Mouse (Mus musculus): ENCODE results near the gene Rab3a. TPM values are rescaled to one million over a fixed set of nuclear protein-coding genes. Genes with fewer than 3 reads are reported as not detected.

Gene Rab3a
- 100 to 1,000 TPM; 805 to 866 (median 821) TPM for total RNA-seq (2022)

- peak; percentile 87 to 99 for DNase-seq (ENCODE audit: low spot score in 2 of 2)
These were observed at the start of gene Rab3a for GRCm38 (mm10) chr8:70754043-70754870. Gene Rab3a (plus strand): TSS chr8:70754679.

- DNase-seq (ENCODE audit: low spot score in 2 of 2), result no peak
These were observed 46.2 kb upstream of the Rab3a start for GRCm38 (mm10) chr8:70708281-70708680.

GRCm38 (mm10) chr8:70709794-70710193, 44.7 kb upstream of the Rab3a start:
- DNase-seq (ENCODE audit: low spot score in 2 of 2), result no peak

- DNase-seq (ENCODE audit: low spot score in 2 of 2), result no peak
These were observed 44.2 kb upstream of the Rab3a start for GRCm38 (mm10) chr8:70710296-70710695.

- DNase-seq (ENCODE audit: low spot score in 2 of 2), result no peak
These were observed 43.4 kb upstream of the Rab3a start for GRCm38 (mm10) chr8:70711041-70711440.

- DNase-seq (ENCODE audit: low spot score in 2 of 2), result no peak
These were observed 40.5 kb upstream of the Rab3a start for GRCm38 (mm10) chr8:70713991-70714390.

GRCm38 (mm10) chr8:70715086-70715485, 39.4 kb upstream of the Rab3a start:
- DNase-seq (ENCODE audit: low spot score in 2 of 2), result no peak

GRCm38 (mm10) chr8:70716521-70717400, 37.7 kb upstream of the Rab3a start:
- DNase-seq (ENCODE audit: low spot score in 2 of 2), result no peak

GRCm38 (mm10) chr8:70718297-70718696, 36.2 kb upstream of the Rab3a start, which contains the start of gene Gm3336:
Gene Gm3336 (plus strand): TSS chr8:70718543.
- DNase-seq (ENCODE audit: low spot score in 2 of 2), result peak in 1 of 2 experiments; percentile 48

- DNase-seq (ENCODE audit: low spot score in 2 of 2), result no peak
These were observed 34.6 kb upstream of the Rab3a start for GRCm38 (mm10) chr8:70719796-70720270.

GRCm38 (mm10) chr8:70720739-70721138, 33.7 kb upstream of the Rab3a start:
- peak in 1 of 2 experiments; percentile 86 for DNase-seq (ENCODE audit: low spot score in 2 of 2)

- no peak for DNase-seq (ENCODE audit: low spot score in 2 of 2)
These were observed 32.9 kb upstream of the Rab3a start for GRCm38 (mm10) chr8:70721601-70722000.

- no peak for DNase-seq (ENCODE audit: low spot score in 2 of 2)
These were observed 30.8 kb upstream of the Rab3a start, which contains the start of gene Pde4c for GRCm38 (mm10) chr8:70723486-70724210. Gene Pde4c (plus strand): TSS chr8:70723720.

GRCm38 (mm10) chr8:70724216-70724615, 30.3 kb upstream of the Rab3a start:
- DNase-seq (ENCODE audit: low spot score in 2 of 2), result no peak

- no peak for DNase-seq (ENCODE audit: low spot score in 2 of 2)
These were observed 28.6 kb upstream of the Rab3a start for GRCm38 (mm10) chr8:70725792-70726447.

- no peak for DNase-seq (ENCODE audit: low spot score in 2 of 2)
These were observed 27.8 kb upstream of the Rab3a start for GRCm38 (mm10) chr8:70726721-70727120.

- DNase-seq (ENCODE audit: low spot score in 2 of 2), result no peak
These were observed 24.5 kb upstream of the Rab3a start for GRCm38 (mm10) chr8:70729808-70730475.

- no peak for DNase-seq (ENCODE audit: low spot score in 2 of 2)
These were observed 23.5 kb upstream of the Rab3a start for GRCm38 (mm10) chr8:70730956-70731355.

- no peak for DNase-seq (ENCODE audit: low spot score in 2 of 2)
These were observed 16.8 kb upstream of the Rab3a start for GRCm38 (mm10) chr8:70737705-70738104.

- no peak for DNase-seq (ENCODE audit: low spot score in 2 of 2)
These were observed 16.3 kb upstream of the Rab3a start for GRCm38 (mm10) chr8:70738211-70738610.

All from left cerebral cortex, adult 8-10 months (tissue).